Mouse (Mus musculus) colon, adult 2 months (tissue): ENCODE data around the gene Arl13b. TPM values are rescaled to one million over a fixed set of nuclear protein-coding genes. Genes with fewer than 3 reads are reported as not detected.

Experiments used
- polyA plus RNA-seq: library from polyadenylated mRNA; depleted of rRNA; stranded (reverse); fragments of >200 nt; gene quantifications from 2 replicates; pipeline ENCODE4 v1.2.3, GENCODE M21; 2012; rRNA removed

The Arl13b gene
- polyA plus RNA-seq, result 4.0 and 5.1 TPM in 2 replicates

GRCm38 (mm10) chr16:62846498-62847312, at the start of gene Arl13b:
TSS of gene Arl13b (minus strand) at chr16:62847040.

GRCm38 (mm10) chr16:62854191-62855068, 7.6 kb upstream of the Arl13b start, which contains the start of gene Pros1:
TSS of gene Pros1 (plus strand) at chr16:62854307.

GRCm38 (mm10) chr16:62814491-62814890, 32.3 kb downstream of the Arl13b start, which contains the start of gene Stx19:
TSS of gene Stx19 (plus strand) at chr16:62814676.

GRCm38 (mm10) chr16:62786621-62787331, 60.1 kb downstream of the Arl13b start, which contains the start of gene Nsun3:
TSS of gene Nsun3 (minus strand) at chr16:62786818.

Other genes with a start within 250 kb of the Arl13b start
- gene Nsun3, start 60.2 kb downstream of the Arl13b start, polyA plus RNA-seq, result 5.1 and 6.9 TPM in 2 replicates
- gene Stx19, start 32.4 kb downstream of the Arl13b start, polyA plus RNA-seq, result 0.09 and 0.14 TPM in 2 replicates
- 3.7 and 3.8 TPM in 2 replicates for gene Pros1, start 7.3 kb upstream of the Arl13b start, polyA plus RNA-seq